13 mouse cellular contexts compared by ENCODE assay signal in the genomic region with DNA sequence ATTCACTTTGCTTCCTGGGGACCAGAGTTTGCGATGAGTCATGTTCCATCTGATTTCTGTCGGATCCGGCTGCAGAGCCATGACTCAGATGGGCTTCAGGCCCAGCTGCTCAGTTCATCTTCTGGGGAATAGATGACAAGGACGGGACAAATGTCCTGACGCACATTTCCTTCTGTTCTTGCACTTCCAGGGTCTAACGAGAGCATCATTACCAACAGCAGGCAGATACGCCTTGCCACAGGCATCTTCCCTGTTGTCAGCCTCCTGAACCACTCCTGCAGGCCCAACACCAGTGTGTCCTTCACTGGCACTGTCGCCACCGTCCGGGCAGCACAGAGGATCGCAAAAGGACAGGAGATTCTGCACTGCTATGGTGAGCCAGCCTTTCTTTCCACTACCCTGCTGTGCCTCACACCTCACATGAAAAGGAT. TPM values are rescaled to one million over a fixed set of nuclear protein-coding genes. Genes with fewer than 3 reads are reported as not detected.
A peak's percentile ranks its signal among the peaks of the same experiment; 100 is the strongest.
DNase-seq lines count a peak whose midpoint lies in the region; ATAC-seq and TF ChIP-seq lines count a peak whose summit lies in the region.
"Had no signal": no experiment of that assay in that cellular context is flagged by ENCODE, and none has a peak within 500 bp of the region (broad histone marks: within the 10 kb centered on the region; RNA-seq: fewer than 3 reads in every experiment).

No protein-coding gene starts in this region.

- no peak overlapping the region for H3K4me2 ChIP-seq in liver, postnatal 0 days (ENCODE audit: low read depth, low read length)
- H3K4me2 ChIP-seq: embryonic facial prominence, embryonic 13.5 days; intestine, embryonic 15.5 days had no signal

- no peak overlapping the region for H3K9ac ChIP-seq in liver, postnatal 0 days (replicated peaks)
- H3K9ac ChIP-seq: embryonic facial prominence, embryonic 13.5 days; intestine, embryonic 15.5 days had no signal

- no peak for TF ChIP-seq EP300 in liver, postnatal 0 days (IDR thresholded peaks at IDR 0.05; ENCODE audit: low read depth)

- H3K4me1 ChIP-seq in midbrain, embryonic 10.5 days: peaks cover 3% of the 10 kb centered on the region; the same call in 1 of the 2 replicates
- peaks cover 10% of the 10 kb centered on the region for H3K4me1 ChIP-seq in liver, postnatal 0 days (ENCODE audit: insufficient read depth)
- H3K4me1 ChIP-seq: embryonic facial prominence, embryonic 13.5 days had no signal

- H3K4me3 ChIP-seq in midbrain, embryonic 10.5 days: no peak overlapping the region
- H3K4me3 ChIP-seq in liver, postnatal 0 days (ENCODE audit: low read depth, low read length): no peak overlapping the region
- H3K4me3 ChIP-seq: embryonic facial prominence, embryonic 13.5 days; heart, embryonic 10.5 days; intestine, embryonic 15.5 days had no signal

- H3K27ac ChIP-seq in midbrain, embryonic 10.5 days (replicated peaks): no peak overlapping the region
- H3K27ac ChIP-seq in liver, postnatal 0 days (ENCODE audit: low read depth): no peak overlapping the region
- H3K27ac ChIP-seq: embryonic facial prominence, embryonic 13.5 days; heart, embryonic 10.5 days; intestine, embryonic 15.5 days had no signal

- ATAC-seq in liver, postnatal 0 days: no peak
- ATAC-seq: intestine, embryonic 15.5 days had no signal

- no peaks in the 10 kb centered on the region for H3K27me3 ChIP-seq in midbrain, embryonic 10.5 days (ENCODE audit: low read depth, poor library complexity, severe bottlenecking)
- H3K27me3 ChIP-seq in liver, postnatal 0 days (ENCODE audit: insufficient read depth, low read length): no peaks in the 10 kb centered on the region
- H3K27me3 ChIP-seq: embryonic facial prominence, embryonic 13.5 days; intestine, embryonic 15.5 days had no signal

- H3K36me3 ChIP-seq in midbrain, embryonic 10.5 days: peaks cover 10% of the 10 kb centered on the region; the same call in 1 of the 2 replicates
- H3K36me3 ChIP-seq in liver, postnatal 0 days (replicated peaks; ENCODE audit: insufficient read depth, low read length): no peaks in the 10 kb centered on the region; the same call in 1 of the 2 replicates
- H3K36me3 ChIP-seq: intestine, embryonic 15.5 days had no signal

- no peaks in the 10 kb centered on the region for H3K9me3 ChIP-seq in midbrain, embryonic 10.5 days (replicated peaks)
- H3K9me3 ChIP-seq in liver, postnatal 0 days (ENCODE audit: low read length): no peaks in the 10 kb centered on the region
- H3K9me3 ChIP-seq: embryonic facial prominence, embryonic 13.5 days; heart, embryonic 10.5 days; intestine, embryonic 15.5 days had no signal

- 90% methylated on average over 11 of the region's 11 CpGs for WGBS in midbrain, embryonic 10.5 days
- 74% methylated on average over 11 of the region's 11 CpGs for WGBS in liver, postnatal 0 days (ENCODE audit: insufficient replicate concordance)

- DNase-seq in adrenal gland, adult (ENCODE audit: inconsistent age in 2 of 2, low spot score in 1 of 2): peak; percentile 86 to 88
- DNase-seq in adrenal gland, postnatal 4 days (ENCODE audit: low spot score in 2 of 2): no peak
- peak; percentile 57 to 65 for DNase-seq in right cerebral cortex, adult 2 months (ENCODE audit: low spot score in 2 of 2)
- DNase-seq in right cerebral cortex, postnatal 4 days: no peak
- DNase-seq in cerebellum, postnatal 25 days: peak; percentile 56 to 70
- no peak for DNase-seq in midbrain, embryonic 10.5 days (ENCODE audit: low spot score)
- no peak for DNase-seq in liver, postnatal 0 days
- DNase-seq in B cell, adult 2 months: no peak
- DNase-seq: spleen, adult 18-20 months had no signal

- no peak for TF ChIP-seq CTCF in liver, postnatal 0 days (IDR thresholded peaks at IDR 0.05; ENCODE audit: low read depth)

RNA-seq across cellular contexts. Expression of gene Serpinf1, which starts 23.1 kb away (rescaled TPM):
- total RNA-seq in adrenal gland, postnatal 4 days (2021): 100 to 1,000 TPM in 1 of 2 experiments, 10 to 100 TPM in 1; 45.8 to 111 TPM
- polyA plus RNA-seq in midbrain, embryonic 10.5 days (2016; fragmentation: Nextera tagmentation; extraction: Ambion mirVana): 69.6 and 70.2 TPM in 2 replicates
- 823 and 833 TPM in 2 replicates for polyA plus RNA-seq in liver, postnatal 0 days (2015; fragmentation: Nextera tagmentation; extraction: Ambion mirVana)

RNA-seq across cellular contexts. Expression of gene Serpinf2, which starts 40.0 kb away (rescaled TPM):
- total RNA-seq in adrenal gland, postnatal 4 days (2021): 100 to 1,000 TPM in 1 of 2 experiments, 10 to 100 TPM in 1; 12.4 to 127 TPM
- not detected in 2 replicates for polyA plus RNA-seq in midbrain, embryonic 10.5 days (2016; fragmentation: Nextera tagmentation; extraction: Ambion mirVana)
- 975 and 1,049 TPM in 2 replicates for polyA plus RNA-seq in liver, postnatal 0 days (2015; fragmentation: Nextera tagmentation; extraction: Ambion mirVana)
- polyA plus RNA-seq: macrophage had no signal

RNA-seq across cellular contexts. Expression of gene Smyd4, which starts 51.2 kb away (rescaled TPM):
- total RNA-seq in adrenal gland, postnatal 4 days (2021): 10 to 100 TPM; 11.4 to 12.3 TPM
- 17.5 and 19.5 TPM in 2 replicates for polyA plus RNA-seq in midbrain, embryonic 10.5 days (2016; fragmentation: Nextera tagmentation; extraction: Ambion mirVana)
- 3.1 TPM in 2 replicates for polyA plus RNA-seq in liver, postnatal 0 days (2015; fragmentation: Nextera tagmentation; extraction: Ambion mirVana)

RNA-seq across cellular contexts. Expression of gene Rpa1, which starts 51.3 kb away (rescaled TPM):
- total RNA-seq in adrenal gland, postnatal 4 days (2021): 10 to 100 TPM; 87.2 to 93.7 TPM
- polyA plus RNA-seq in midbrain, embryonic 10.5 days (2016; fragmentation: Nextera tagmentation; extraction: Ambion mirVana): 179 and 197 TPM in 2 replicates
- 43.5 and 49.3 TPM in 2 replicates for polyA plus RNA-seq in liver, postnatal 0 days (2015; fragmentation: Nextera tagmentation; extraction: Ambion mirVana)

RNA-seq across cellular contexts. Expression of gene Wdr81, which starts 55.1 kb away (rescaled TPM):
- total RNA-seq in adrenal gland, postnatal 4 days (2021): 10 to 100 TPM; 18.1 to 18.4 TPM
- 5.7 and 7.5 TPM in 2 replicates for polyA plus RNA-seq in midbrain, embryonic 10.5 days (2016; fragmentation: Nextera tagmentation; extraction: Ambion mirVana)
- 8.4 and 9.5 TPM in 2 replicates for polyA plus RNA-seq in liver, postnatal 0 days (2015; fragmentation: Nextera tagmentation; extraction: Ambion mirVana)

Comparison
In these comparisons a context has a peak if more than half of its experiments do, and no peak if none do; other contexts are left out.
1. DNase-seq: peak in adrenal gland, adult (2 of 2), right cerebral cortex, adult 2 months (2 of 2) and cerebellum, postnatal 25 days (2 of 2); none in adrenal gland, postnatal 4 days (0 of 2), right cerebral cortex, postnatal 4 days (single experiment), midbrain, embryonic 10.5 days (single experiment), liver, postnatal 0 days (single experiment) and B cell, adult 2 months (0 of 2).
2. RNA of gene Serpinf1, which starts 23.1 kb away (polyA plus RNA-seq): 823 to 833 TPM in liver, postnatal 0 days; 69.6 to 70.2 TPM in midbrain, embryonic 10.5 days; every median in the first group is over 10 times any median in the second.
3. RNA of gene Serpinf2, which starts 40.0 kb away (polyA plus RNA-seq): 975 to 1,049 TPM in liver, postnatal 0 days; not detected in midbrain, embryonic 10.5 days; every median in the first group is over 100 times any median in the second.